Mouse (Mus musculus) layer of hippocampus, adult 8-10 months (tissue): ENCODE measurements around the gene Ttc9c. TPM values are rescaled to one million over a fixed set of nuclear protein-coding genes. Genes with fewer than 3 reads are reported as not detected.
"Not testable (repeated sequence)": the region's sequence is repeated elsewhere in the genome, so short reads cannot be mapped to it uniquely, and the experiment has no call there.

Experiments used
- DNase-seq, 2 experiments: peaks; one replicate each; pipeline ENCODE4 v3.0.0; 2022; ENCODE audit warnings: low spot score in 2 of 2
- total RNA-seq, 4 experiments: library from RNA; stranded (reverse); gene quantifications; 2 replicates each; pipeline ENCODE4 v1.2.4; 2022

The Ttc9c gene
- total RNA-seq, result 10 to 100 TPM; 36.4 to 45.1 (median 40.1) TPM

- DNase-seq, result peak; percentile 97 to 98
These were observed at the start of gene Ttc9c for GRCm38 (mm10) chr19:8818801-8819595. Gene Ttc9c (minus strand): TSS chr19:8819333.

GRCm38 (mm10) chr19:8864265-8864664 is 45.1 kb upstream of the Ttc9c start:
- no peak for DNase-seq

GRCm38 (mm10) chr19:8859018-8859417 is 39.9 kb upstream of the Ttc9c start:
- DNase-seq, result no peak

- no peak for DNase-seq
These were observed 38.6 kb upstream of the Ttc9c start for GRCm38 (mm10) chr19:8857689-8858088.

GRCm38 (mm10) chr19:8853117-8853516 is 34.0 kb upstream of the Ttc9c start:
- no peak for DNase-seq

- DNase-seq, result no peak
These were observed 33.2 kb upstream of the Ttc9c start for GRCm38 (mm10) chr19:8852236-8852928.

- DNase-seq, result no peak
These were observed 32.5 kb upstream of the Ttc9c start for GRCm38 (mm10) chr19:8851639-8852038.

GRCm38 (mm10) chr19:8850402-8850901 is 31.3 kb upstream of the Ttc9c start, which contains the start of gene Lrrn4cl:
Gene Lrrn4cl (plus strand): TSS chr19:8850768.
- DNase-seq, result no peak

GRCm38 (mm10) chr19:8848356-8848755 is 29.2 kb upstream of the Ttc9c start:
- no peak for DNase-seq

- DNase-seq, result peak in 1 of 2 experiments; percentile 80
These were observed 25.4 kb upstream of the Ttc9c start for GRCm38 (mm10) chr19:8844371-8845129.

GRCm38 (mm10) chr19:8842961-8843360 is 23.8 kb upstream of the Ttc9c start:
- DNase-seq, result no peak

- no peak for DNase-seq
These were observed 21.9 kb upstream of the Ttc9c start for GRCm38 (mm10) chr19:8841012-8841411.

- peak; percentile 73 for DNase-seq
These were observed 21.0 kb upstream of the Ttc9c start for GRCm38 (mm10) chr19:8839908-8840791.

GRCm38 (mm10) chr19:8839103-8839907 is 20.2 kb upstream of the Ttc9c start, which contains the start of gene Gng3:
Gene Gng3 (minus strand): TSS chr19:8839194.
- DNase-seq, result peak; percentile 85 to 86

- DNase-seq, result no peak
These were observed 19.1 kb upstream of the Ttc9c start for GRCm38 (mm10) chr19:8838041-8838730.

GRCm38 (mm10) chr19:8837251-8837791 is 18.2 kb upstream of the Ttc9c start, which contains the start of gene Bscl2:
Gene Bscl2 (plus strand): TSS chr19:8837467.
- DNase-seq, result peak; percentile 87 to 89

GRCm38 (mm10) chr19:8836327-8836726 is 17.2 kb upstream of the Ttc9c start:
- not testable (repeated sequence) for DNase-seq

- no peak for DNase-seq
These were observed 13.8 kb upstream of the Ttc9c start for GRCm38 (mm10) chr19:8832971-8833370.

GRCm38 (mm10) chr19:8831262-8831661 is 12.1 kb upstream of the Ttc9c start:
- no peak for DNase-seq
